Mouse (Mus musculus) heart, adult 2 months (tissue): Measurements from ENCODE around the gene Tbc1d10a.

Experiments
- CTCF ChIP-seq: fragments of 200-600 bp; IDR thresholded peaks from 2 replicates; pipeline ENCODE4 v1.8.1; 2022; ENCODE audit warnings: antibody characterized with exemption, mild to moderate bottlenecking, moderate library complexity
- EP300 ChIP-seq: fragments of 200-500 bp; IDR thresholded peaks from 2 replicates; pipeline ENCODE4 v1.6.1; 2011; ENCODE audit warnings: low read depth, low read length, control low read depth; ENCODE audit not compliant: insufficient read depth
- POLR2A ChIP-seq: fragments of 200-500 bp; IDR thresholded peaks from 2 replicates; pipeline ENCODE4 v1.6.1; 2011; ENCODE audit warnings: mild to moderate bottlenecking, low read depth, low read length, control low read depth; ENCODE audit not compliant: insufficient read depth

DNA sequence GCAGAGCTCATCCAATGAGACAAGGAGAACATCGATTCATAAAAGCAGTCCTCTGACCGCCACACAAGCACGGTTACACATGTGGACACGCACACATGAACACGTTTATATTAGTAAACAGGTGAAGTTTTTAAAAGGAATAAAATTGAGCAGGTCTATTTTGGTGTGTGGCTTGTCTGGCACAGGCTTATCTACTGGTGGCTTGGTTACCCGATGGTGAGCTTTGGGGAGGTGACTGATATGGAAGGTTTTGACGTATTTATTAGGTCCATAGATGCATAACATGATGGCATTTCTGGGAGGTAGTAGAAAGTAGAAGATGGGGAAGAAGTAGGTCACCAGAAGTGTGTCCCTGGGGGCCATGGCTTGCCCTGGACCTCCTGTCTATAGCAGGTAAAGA, 32.9 kb upstream of the Tbc1d10a start:
- TF ChIP-seq CTCF (no peak), POLR2A (no peak), EP300 (no peak)
